Mouse (Mus musculus): ENCODE data around the gene Arid4b.

- TF ChIP-seq CTCF (IDR thresholded peaks at IDR 0.05; ENCODE audit: insufficient read depth, low read length) = no peak
- no peak for TF ChIP-seq POLR2A (IDR thresholded peaks at IDR 0.05; ENCODE audit: borderline replicate concordance, extremely low read depth, low read depth, low read length)
Observed at GRCm38 (mm10) chr13:14034073-14034348, 29.0 kb upstream of the Arid4b start.

Data from lung, adult 2 months (tissue).